Mouse (Mus musculus): Measurements from ENCODE around the gene Nradd.

The Nradd gene

DNA sequence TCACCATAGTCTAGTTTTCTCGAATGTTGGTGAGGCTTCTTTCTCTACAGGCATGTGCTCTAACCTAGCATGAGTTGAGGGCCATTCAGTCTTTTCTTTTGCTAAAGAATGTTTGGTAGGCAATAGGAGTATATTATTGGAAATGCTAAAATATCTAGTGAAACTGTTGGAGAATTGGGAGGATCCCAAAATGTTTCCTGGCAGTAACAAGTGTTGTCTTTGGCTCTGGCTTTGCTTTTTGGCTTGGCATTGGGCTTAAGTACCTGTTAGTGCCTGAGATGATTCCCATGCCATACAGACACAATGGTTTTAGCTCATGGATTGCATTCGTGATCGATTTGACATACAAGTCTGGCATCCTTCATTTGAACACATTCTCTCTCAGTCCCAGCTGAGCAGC, 12.8 kb downstream of the Nradd start:
- peak; percentile 64 for DNase-seq (ENCODE audit: low spot score)

- no peak for DNase-seq (ENCODE audit: low spot score)
Observed at GRCm38 (mm10) chr9:110583521-110583920, 40.7 kb downstream of the Nradd start.

DNA sequence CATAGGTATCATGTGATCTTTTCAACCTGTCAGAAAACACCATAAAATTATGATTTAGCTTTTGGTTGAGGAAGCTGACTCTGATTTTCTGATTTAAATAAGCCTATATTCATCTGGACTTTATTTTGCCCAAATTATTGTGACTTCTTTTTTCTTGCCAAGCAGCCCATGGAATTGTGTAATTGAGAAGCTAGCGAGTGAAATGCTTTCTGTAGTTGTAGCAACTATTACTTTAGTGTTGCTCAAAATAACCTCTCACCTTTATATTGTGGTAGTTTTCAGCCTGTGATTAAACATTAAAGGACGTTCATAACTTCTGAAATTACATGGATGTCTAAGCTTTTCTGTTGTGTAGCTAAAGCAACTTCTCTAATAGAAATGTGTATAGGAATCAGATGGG, 42.1 kb downstream of the Nradd start:
- peak; percentile 71 for DNase-seq (ENCODE audit: low spot score)
